Mouse (Mus musculus) gastrocnemius, postnatal 25 days (tissue): ENCODE data around the gene Hoxb5. TPM values are rescaled to one million over a fixed set of nuclear protein-coding genes. Genes with fewer than 3 reads are reported as not detected.

Experiments
- DNase-seq: peaks from one replicate; pipeline ENCODE4 v3.0.0; 2022
- total RNA-seq, 2 experiments: library from RNA; stranded (reverse); gene quantifications; 1 replicate in 1 of 2; 2 replicates in 1 of 2; pipeline ENCODE4 v1.2.3; 2021

Hoxb5 gene
- total RNA-seq, 2 experiments from 2014 or later: 0.38 to 0.64 TPM

- DNase-seq: no peak
Measured at GRCm38 (mm10) chr11:96341701-96342575, 38.8 kb downstream of the Hoxb5 start.

- no peak for DNase-seq
Measured at GRCm38 (mm10) chr11:96342576-96342930, 39.4 kb downstream of the Hoxb5 start.

GRCm38 (mm10) chr11:96343206-96343745 is 40.1 kb downstream of the Hoxb5 start:
- no peak for DNase-seq

GRCm38 (mm10) chr11:96344061-96344877 is 41.1 kb downstream of the Hoxb5 start:
- DNase-seq: no peak

GRCm38 (mm10) chr11:96344878-96345159 is 41.7 kb downstream of the Hoxb5 start:
- DNase-seq: no peak

- no peak for DNase-seq
Measured at GRCm38 (mm10) chr11:96345220-96345892, 42.2 kb downstream of the Hoxb5 start.

GRCm38 (mm10) chr11:96345893-96346806 is 43.0 kb downstream of the Hoxb5 start:
- no peak for DNase-seq

- no peak for DNase-seq
Measured at GRCm38 (mm10) chr11:96346916-96347520, 43.9 kb downstream of the Hoxb5 start.

- no peak for DNase-seq
Measured at GRCm38 (mm10) chr11:96347717-96348116, 44.6 kb downstream of the Hoxb5 start.

GRCm38 (mm10) chr11:96348141-96348928 is 45.2 kb downstream of the Hoxb5 start:
- no peak for DNase-seq

- DNase-seq: no peak
Measured at GRCm38 (mm10) chr11:96348988-96349387, 45.9 kb downstream of the Hoxb5 start.

GRCm38 (mm10) chr11:96349491-96350340 is 46.6 kb downstream of the Hoxb5 start:
- DNase-seq: no peak

GRCm38 (mm10) chr11:96350341-96350624 is 47.1 kb downstream of the Hoxb5 start, which contains the start of gene Hoxb2:
Hoxb2 (plus strand) TSS chr11:96350525.
- no peak for DNase-seq

GRCm38 (mm10) chr11:96350791-96351190 is 47.7 kb downstream of the Hoxb5 start:
- no peak for DNase-seq

- no peak for DNase-seq
Measured at GRCm38 (mm10) chr11:96351312-96351711, 48.2 kb downstream of the Hoxb5 start.

GRCm38 (mm10) chr11:96351831-96352230 is 48.7 kb downstream of the Hoxb5 start:
- no peak for DNase-seq

GRCm38 (mm10) chr11:96352691-96353521 is 49.8 kb downstream of the Hoxb5 start:
- DNase-seq: peak; percentile 4

GRCm38 (mm10) chr11:96353522-96353841 is 50.3 kb downstream of the Hoxb5 start:
- peak; percentile 8 for DNase-seq

GRCm38 (mm10) chr11:96353939-96354338 is 50.8 kb downstream of the Hoxb5 start:
- DNase-seq: peak; percentile 3
